Comparison of ENCODE assay signal across 12 mouse cellular contexts in genomic region chr2:157092024-157092423, GRCm38 (mm10). TPM values are rescaled to one million over a fixed set of nuclear protein-coding genes. Genes with fewer than 3 reads are reported as not detected.
A peak's percentile ranks its signal among the peaks of the same experiment; 100 is the strongest.
DNase-seq lines count a peak whose midpoint lies in the region; ATAC-seq and TF ChIP-seq lines count a peak whose summit lies in the region.
"Had no signal": no experiment of that assay in that cellular context is flagged by ENCODE, and none has a peak within 500 bp of the region (broad histone marks: within the 10 kb centered on the region; RNA-seq: fewer than 3 reads in every experiment).

No protein-coding gene starts in this region.

- no peak for TF ChIP-seq CTCF in thymus, adult 2 months (IDR thresholded peaks at IDR 0.05; ENCODE audit: borderline replicate concordance, control insufficient read depth, extremely low read depth, insufficient read depth, low read length, poor library complexity)

- DNase-seq in forebrain, embryonic 14.5 days (ENCODE audit: low spot score), result peak; percentile 61
- DNase-seq in forebrain, embryonic 11.5 days (ENCODE audit: low spot score), result no peak
- peak; percentile 65 for DNase-seq in kidney, postnatal 14 days
- peak; percentile 44 for DNase-seq in NIH3T3 (ENCODE audit: low read depth)
- DNase-seq in thymus, adult 2 months, result no peak
- DNase-seq in spleen, postnatal 10 days (ENCODE audit: low spot score in 2 of 2), result no peak
- DNase-seq: kidney, adult 9 months had no signal

- no peaks in the 10 kb centered on the region for H3K9me3 ChIP-seq in forebrain, embryonic 14.5 days (replicated peaks; ENCODE audit: control insufficient read depth, low read length)
- H3K9me3 ChIP-seq in forebrain, embryonic 11.5 days (ENCODE audit: control insufficient read depth, low read length), result no peaks in the 10 kb centered on the region
- no peaks in the 10 kb centered on the region for H3K9me3 ChIP-seq in kidney, embryonic 16.5 days (ENCODE audit: low read length)
- H3K9me3 ChIP-seq in hindbrain, embryonic 16.5 days (ENCODE audit: control insufficient read depth, low read length), result no peaks in the 10 kb centered on the region
- H3K9me3 ChIP-seq: embryonic facial prominence, embryonic 13.5 days had no signal

- no peaks in the 10 kb centered on the region for H3K27me3 ChIP-seq in forebrain, embryonic 14.5 days (replicated peaks; ENCODE audit: control insufficient read depth, insufficient read depth, low read length)
- H3K27me3 ChIP-seq in forebrain, embryonic 11.5 days (ENCODE audit: control insufficient read depth, insufficient read depth, low read length), result no peaks in the 10 kb centered on the region
- no peaks in the 10 kb centered on the region for H3K27me3 ChIP-seq in kidney, embryonic 16.5 days (ENCODE audit: insufficient read depth, low read length)
- H3K27me3 ChIP-seq in hindbrain, embryonic 16.5 days (replicated peaks; ENCODE audit: control insufficient read depth, insufficient read depth, low read length), result no peaks in the 10 kb centered on the region
- no peaks in the 10 kb centered on the region for H3K27me3 ChIP-seq in thymus, adult 2 months (ENCODE audit: control insufficient read depth, insufficient read depth, low read length)
- H3K27me3 ChIP-seq: embryonic facial prominence, embryonic 13.5 days had no signal

- ATAC-seq in forebrain, embryonic 14.5 days, result peak; percentile 46
- no peak for ATAC-seq in forebrain, embryonic 11.5 days (replicated peaks; ENCODE audit: low FRiP score)
- ATAC-seq in kidney, embryonic 16.5 days (ENCODE audit: low FRiP score, low TSS enrichment), result no peak
- ATAC-seq in hindbrain, embryonic 16.5 days, result peak; percentile 89

- no peak overlapping the region for H3K4me2 ChIP-seq in forebrain, embryonic 14.5 days (ENCODE audit: low read length)
- H3K4me2 ChIP-seq in forebrain, embryonic 11.5 days (ENCODE audit: low read depth, low read length, severe bottlenecking), result no peak overlapping the region
- H3K4me2 ChIP-seq in kidney, embryonic 16.5 days (replicated peaks; ENCODE audit: low read depth, low read length), result no peak overlapping the region
- no peak overlapping the region for H3K4me2 ChIP-seq in hindbrain, embryonic 16.5 days (ENCODE audit: low read length)
- H3K4me2 ChIP-seq: embryonic facial prominence, embryonic 13.5 days had no signal

- no peaks in the 10 kb centered on the region for H3K4me1 ChIP-seq in forebrain, embryonic 14.5 days (ENCODE audit: control insufficient read depth, insufficient read depth, low read length)
- H3K4me1 ChIP-seq in forebrain, embryonic 11.5 days (replicated peaks; ENCODE audit: control insufficient read depth, insufficient read depth, low read length), result no peaks in the 10 kb centered on the region
- peaks cover 11% of the 10 kb centered on the region for H3K4me1 ChIP-seq in kidney, embryonic 16.5 days (ENCODE audit: insufficient read depth, low read length)
- peaks cover 9% of the 10 kb centered on the region; the same call in 1 of the 2 replicates for H3K4me1 ChIP-seq in hindbrain, embryonic 16.5 days (ENCODE audit: control insufficient read depth, insufficient read depth, low read depth, low read length)
- H3K4me1 ChIP-seq in thymus, adult 2 months (replicated peaks; ENCODE audit: control insufficient read depth, insufficient read depth, low read length), result no peaks in the 10 kb centered on the region

- no peak for TF ChIP-seq POLR2A in thymus, adult 2 months (IDR thresholded peaks at IDR 0.05; ENCODE audit: control insufficient read depth, extremely low read depth, insufficient read depth, low read length, poor library complexity)

- H3K4me3 ChIP-seq in forebrain, embryonic 14.5 days (ENCODE audit: low read depth, low read length), result no peak overlapping the region
- H3K4me3 ChIP-seq in forebrain, embryonic 11.5 days (ENCODE audit: low read depth, low read length), result no peak overlapping the region
- H3K4me3 ChIP-seq in kidney, embryonic 16.5 days (ENCODE audit: low read length), result no peak overlapping the region
- no peak overlapping the region for H3K4me3 ChIP-seq in hindbrain, embryonic 16.5 days (ENCODE audit: low read length)
- no peak overlapping the region for H3K4me3 ChIP-seq in thymus, adult 2 months (ENCODE audit: control insufficient read depth, insufficient read depth, low read length)
- H3K4me3 ChIP-seq: embryonic facial prominence, embryonic 13.5 days had no signal

- WGBS in forebrain, embryonic 14.5 days, result 35% methylated on average over 8 of the region's 8 CpGs
- WGBS in forebrain, embryonic 11.5 days, result 68% methylated on average over 8 of the region's 8 CpGs
- WGBS in kidney, embryonic 16.5 days, result 56% methylated on average over 8 of the region's 8 CpGs
- WGBS in hindbrain, embryonic 16.5 days, result 31% methylated on average over 8 of the region's 8 CpGs
- 90% methylated on average over 8 of the region's 8 CpGs for WGBS in thymus, adult 2 months

- peak overlapping the region; percentile 0; the same call in 1 of the 2 replicates for H3K9ac ChIP-seq in forebrain, embryonic 14.5 days (ENCODE audit: low read length)
- H3K9ac ChIP-seq in forebrain, embryonic 11.5 days (ENCODE audit: low read length), result no peak overlapping the region
- no peak overlapping the region for H3K9ac ChIP-seq in kidney, embryonic 16.5 days (replicated peaks; ENCODE audit: low read length)
- H3K9ac ChIP-seq in hindbrain, embryonic 16.5 days (ENCODE audit: low read depth, low read length), result 0 out of 2 replicates have a peak overlapping the region, but pooled peaks have one; percentile 3
- H3K9ac ChIP-seq: embryonic facial prominence, embryonic 13.5 days had no signal

- no peak overlapping the region for H3K27ac ChIP-seq in forebrain, embryonic 14.5 days (ENCODE audit: low read depth, low read length)
- H3K27ac ChIP-seq in forebrain, embryonic 11.5 days (ENCODE audit: low read depth, low read length), result no peak overlapping the region
- H3K27ac ChIP-seq in kidney, embryonic 16.5 days (ENCODE audit: low read length), result no peak overlapping the region
- H3K27ac ChIP-seq in hindbrain, embryonic 16.5 days (ENCODE audit: low read depth, low read length), result peak overlapping the region; percentile 16; the same call in 1 of the 2 replicates
- H3K27ac ChIP-seq in thymus, adult 2 months (ENCODE audit: control insufficient read depth, insufficient read depth, low read length), result no peak overlapping the region
- H3K27ac ChIP-seq: embryonic facial prominence, embryonic 13.5 days had no signal

- H3K36me3 ChIP-seq in forebrain, embryonic 14.5 days (ENCODE audit: control insufficient read depth, insufficient read depth, low read length), result no peaks in the 10 kb centered on the region
- H3K36me3 ChIP-seq in forebrain, embryonic 11.5 days (ENCODE audit: control insufficient read depth, insufficient read depth, low read length), result no peaks in the 10 kb centered on the region
- no peaks in the 10 kb centered on the region; the same call in 1 of the 2 replicates for H3K36me3 ChIP-seq in kidney, embryonic 16.5 days (ENCODE audit: insufficient read depth, low read length)
- no peaks in the 10 kb centered on the region for H3K36me3 ChIP-seq in hindbrain, embryonic 16.5 days (ENCODE audit: control insufficient read depth, insufficient read depth, low read length)
- no peaks in the 10 kb centered on the region for H3K36me3 ChIP-seq in thymus, adult 2 months (ENCODE audit: control insufficient read depth, insufficient read depth, low read length)

RNA-seq across cellular contexts. Expression of gene Tldc2, which starts 5.2 kb away (rescaled TPM):
- not detected in 2 replicates for polyA plus RNA-seq in forebrain, embryonic 14.5 days (2014; fragmentation: Nextera tagmentation; extraction: Ambion mirVana)
- polyA plus RNA-seq in forebrain, embryonic 11.5 days (2014; fragmentation: Nextera tagmentation; extraction: Ambion mirVana), result not detected in 2 replicates
- polyA plus RNA-seq in kidney, embryonic 16.5 days (2015; fragmentation: Nextera tagmentation; extraction: Ambion mirVana), result 0.53 and 0.71 TPM in 2 replicates
- not detected in 2 replicates for polyA plus RNA-seq in hindbrain, embryonic 16.5 days (2015; fragmentation: Nextera tagmentation; extraction: Ambion mirVana)
- not detected in 2 replicates for polyA plus RNA-seq in thymus, adult 2 months (2012; rRNA removed)
- polyA plus RNA-seq: embryonic facial prominence, embryonic 13.5 days; liver, adult 2 months; neural tube, embryonic 11.5 days had no signal

RNA-seq across cellular contexts. Expression of gene Soga1, which starts 13.0 kb away (rescaled TPM):
- 5.9 and 8.1 TPM in 2 replicates for polyA plus RNA-seq in forebrain, embryonic 14.5 days (2014; fragmentation: Nextera tagmentation; extraction: Ambion mirVana)
- 8.1 and 8.2 TPM in 2 replicates for polyA plus RNA-seq in forebrain, embryonic 11.5 days (2014; fragmentation: Nextera tagmentation; extraction: Ambion mirVana)
- 2.5 and 3.6 TPM in 2 replicates for polyA plus RNA-seq in kidney, embryonic 16.5 days (2015; fragmentation: Nextera tagmentation; extraction: Ambion mirVana)
- polyA plus RNA-seq in hindbrain, embryonic 16.5 days (2015; fragmentation: Nextera tagmentation; extraction: Ambion mirVana), result 4.4 and 4.6 TPM in 2 replicates
- 5.2 and 5.3 TPM in 2 replicates for polyA plus RNA-seq in thymus, adult 2 months (2012; rRNA removed)

RNA-seq across cellular contexts. Expression of gene Samhd1, which starts 43.0 kb away (rescaled TPM):
- polyA plus RNA-seq in forebrain, embryonic 14.5 days (2014; fragmentation: Nextera tagmentation; extraction: Ambion mirVana), result 13.6 and 15.6 TPM in 2 replicates
- polyA plus RNA-seq in forebrain, embryonic 11.5 days (2014; fragmentation: Nextera tagmentation; extraction: Ambion mirVana), result 25.6 and 27.5 TPM in 2 replicates
- 25.9 and 27.1 TPM in 2 replicates for polyA plus RNA-seq in kidney, embryonic 16.5 days (2015; fragmentation: Nextera tagmentation; extraction: Ambion mirVana)
- polyA plus RNA-seq in hindbrain, embryonic 16.5 days (2015; fragmentation: Nextera tagmentation; extraction: Ambion mirVana), result 9.5 and 11.1 TPM in 2 replicates
- 49.9 and 57.1 TPM in 2 replicates for polyA plus RNA-seq in thymus, adult 2 months (2012; rRNA removed)

Comparison
In these comparisons a context has a peak if more than half of its experiments do, and no peak if none do; other contexts are left out.
1. ATAC-seq: peak in forebrain, embryonic 14.5 days (single experiment) and hindbrain, embryonic 16.5 days (single experiment); none in forebrain, embryonic 11.5 days (single experiment) and kidney, embryonic 16.5 days (single experiment).
2. DNase-seq: peak in forebrain, embryonic 14.5 days (single experiment), kidney, postnatal 14 days (single experiment) and NIH3T3 (single experiment); none in forebrain, embryonic 11.5 days (single experiment), thymus, adult 2 months (single experiment) and spleen, postnatal 10 days (0 of 2).
3. H3K9ac ChIP-seq: peak in forebrain, embryonic 14.5 days (single experiment) and hindbrain, embryonic 16.5 days (single experiment); none in forebrain, embryonic 11.5 days (single experiment) and kidney, embryonic 16.5 days (single experiment).